Mouse (Mus musculus): ENCODE measurements around the gene Ceacam19.

DNA sequence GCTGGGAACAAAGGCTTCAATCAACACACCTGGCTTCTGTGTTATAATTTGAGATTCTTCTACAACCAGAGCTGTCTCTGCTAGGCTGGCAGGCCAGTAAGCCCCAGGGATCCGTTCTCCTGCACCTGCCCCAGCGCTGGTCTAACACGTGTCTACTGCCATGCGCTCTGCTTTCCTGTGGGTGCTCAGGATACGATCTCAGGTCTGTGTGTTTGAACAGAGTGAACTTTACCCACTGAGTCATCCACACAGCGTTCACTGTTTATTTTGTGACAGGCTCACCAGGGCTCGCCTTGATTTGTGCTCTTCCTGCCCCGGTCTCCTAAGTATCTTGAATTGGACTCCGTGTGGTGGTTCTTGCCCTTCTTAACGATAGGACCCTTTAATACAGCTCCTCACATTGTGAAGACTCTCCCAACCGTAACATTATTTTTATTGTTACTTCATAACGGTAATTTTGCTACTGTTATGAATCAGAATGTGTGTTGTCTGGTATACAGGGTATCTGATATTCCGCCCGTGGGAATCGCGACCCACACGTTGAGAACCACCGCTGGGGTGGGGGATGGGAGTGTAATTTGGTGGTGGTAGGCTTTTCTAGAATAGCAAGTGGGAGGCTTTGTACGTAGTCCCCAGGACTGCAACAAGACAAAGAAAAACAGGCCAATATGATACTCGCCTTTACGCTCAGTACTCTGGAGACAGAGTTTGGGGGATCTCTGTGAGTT is 45.9 kb downstream of the Ceacam19 start:
- TF ChIP-seq CTCF (IDR thresholded peaks at IDR 0.05; ENCODE audit: extremely low read depth, insufficient read length, insufficient replicate concordance, low read depth, low read length), result no peak
- TF ChIP-seq POLR2A (IDR thresholded peaks at IDR 0.05; ENCODE audit: low read depth, low read length), result no peak
